Mouse (Mus musculus): Measurements from ENCODE around the gene Vmn1r22.
"Not testable (repeated sequence)": the region's sequence is repeated elsewhere in the genome, so short reads cannot be mapped to it uniquely, and the experiment has no call there.

Vmn1r22 gene

DNA sequence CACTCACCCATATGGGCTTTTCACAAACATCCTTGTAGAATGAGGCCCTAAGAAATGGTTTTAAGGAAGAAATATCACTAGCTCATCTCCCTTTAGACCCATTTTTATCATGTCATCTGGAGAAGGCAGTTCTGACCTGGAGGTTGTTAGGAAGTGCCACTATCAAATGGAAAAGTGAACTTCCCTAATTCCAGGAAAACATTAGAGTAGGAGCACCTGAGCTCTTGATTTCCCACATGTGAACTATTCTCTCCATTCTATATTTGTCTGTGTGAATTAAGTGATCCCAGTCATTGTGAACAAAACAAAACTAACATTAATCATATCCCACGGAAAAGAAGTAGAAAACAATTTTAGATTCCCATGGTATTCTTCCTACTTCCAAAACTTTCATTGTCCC is at the start of gene Vmn1r22:
Gene Vmn1r22, minus strand, starts transcription at position 101 of the 400 bp plus-strand sequence.
- no peak for DNase-seq (ENCODE audit: low spot score)

- no peak for DNase-seq (ENCODE audit: low spot score)
These were observed 18.9 kb upstream of the Vmn1r22 start, which contains the start of gene Vmn1r23 for GRCm38 (mm10) chr6:57926738-57927137. Gene Vmn1r23, minus strand, starts transcription at chr6:57926838.

DNA sequence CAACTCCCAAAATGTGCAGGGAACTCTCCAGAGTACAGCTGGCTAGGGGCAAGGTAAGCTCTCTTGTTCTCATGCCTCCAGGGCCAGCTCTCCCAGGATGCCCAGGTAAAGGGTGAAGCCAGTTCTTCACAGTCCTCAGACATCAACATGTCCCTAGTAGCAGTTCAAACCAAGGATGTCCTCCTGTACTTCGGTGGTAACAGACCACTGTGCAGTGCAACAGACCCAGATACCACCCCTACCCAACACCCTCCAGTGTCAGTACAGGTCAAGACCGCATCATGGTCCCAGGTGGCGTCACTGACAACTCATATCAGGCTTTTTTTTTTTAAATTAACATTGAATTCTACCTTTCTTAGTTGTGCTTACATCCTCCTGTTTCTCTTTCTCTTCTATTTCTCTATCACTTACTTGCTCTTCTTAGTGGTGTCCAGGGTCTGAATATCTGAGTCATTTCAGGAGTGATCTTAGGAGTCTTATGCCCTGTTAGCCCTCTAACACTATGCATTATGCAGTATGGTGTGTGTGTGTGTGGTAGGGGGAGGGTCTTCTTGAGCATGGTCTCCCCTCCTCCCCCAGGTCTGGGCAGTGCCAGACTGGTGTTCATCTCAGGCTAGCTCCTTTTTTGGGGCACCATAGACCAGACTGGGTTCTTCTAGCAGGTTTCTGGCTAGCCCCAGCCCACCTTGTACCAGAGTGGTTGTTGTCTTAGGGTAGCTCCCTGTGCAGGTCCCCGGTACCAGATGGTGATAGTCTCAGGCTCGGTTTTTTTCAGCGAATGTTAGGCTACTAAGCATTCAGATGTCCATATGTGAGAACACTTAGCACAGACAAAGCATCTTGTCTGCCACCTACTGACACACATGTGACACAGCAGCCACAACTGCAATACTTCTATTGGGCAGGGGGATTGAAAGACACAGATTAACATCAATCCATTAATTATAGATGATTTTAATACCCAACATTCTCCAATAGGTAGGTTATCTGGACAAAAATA is 48.5 kb downstream of the Vmn1r22 start:
- no peak for DNase-seq (ENCODE audit: low spot score)

DNA sequence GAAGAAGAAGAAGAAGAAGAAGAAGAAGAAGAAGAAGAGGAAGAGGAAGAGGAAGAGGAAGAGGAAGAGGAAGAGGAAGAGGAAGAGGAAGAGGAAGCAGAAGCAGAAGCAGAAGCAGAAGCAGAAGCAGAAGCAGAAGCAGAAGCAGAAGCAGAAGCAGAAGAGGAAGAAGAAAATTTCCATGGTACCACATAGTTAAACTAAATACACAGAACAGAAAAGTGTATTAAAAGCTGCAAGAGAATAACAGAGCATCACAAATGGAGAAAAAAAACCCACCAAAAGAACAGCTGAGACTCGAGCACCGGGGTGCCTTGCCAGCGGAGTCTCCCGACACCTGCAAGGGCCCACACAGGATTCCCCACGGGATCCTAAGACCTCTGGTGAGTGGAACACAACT is 56.7 kb downstream of the Vmn1r22 start:
- not testable (repeated sequence) for DNase-seq (ENCODE audit: low spot score)

DNA sequence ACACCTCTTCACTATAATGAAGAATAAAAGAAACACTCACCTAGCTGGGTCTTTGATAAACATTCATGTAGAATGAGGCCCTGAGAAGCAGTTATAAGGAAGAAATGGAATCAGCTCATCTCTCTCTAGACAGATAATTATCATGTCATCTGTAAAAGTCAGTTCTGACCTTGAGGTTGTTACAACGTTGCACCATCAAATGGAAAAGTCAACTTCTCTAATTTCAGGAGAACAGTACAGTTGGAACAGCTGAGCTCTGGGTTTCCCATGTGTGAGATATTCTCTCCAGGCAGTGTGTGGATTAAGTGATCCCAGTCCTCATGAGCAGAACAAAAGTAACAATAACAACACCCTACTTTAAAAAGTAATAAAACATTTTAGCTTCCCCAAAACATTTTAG is 57.5 kb downstream of the Vmn1r22 start, which contains the start of gene Vmn1r21:
Gene Vmn1r21, minus strand, starts transcription at position 58 of the 400 bp plus-strand sequence.
- no peak for DNase-seq (ENCODE audit: low spot score)
